Mouse (Mus musculus) thymus, postnatal 25 days (tissue): ENCODE results near the gene Fbxl15.

Experiments used
- DNase-seq: peaks from one replicate; pipeline ENCODE4 v3.0.0; 2022

The Fbxl15 gene

DNA sequence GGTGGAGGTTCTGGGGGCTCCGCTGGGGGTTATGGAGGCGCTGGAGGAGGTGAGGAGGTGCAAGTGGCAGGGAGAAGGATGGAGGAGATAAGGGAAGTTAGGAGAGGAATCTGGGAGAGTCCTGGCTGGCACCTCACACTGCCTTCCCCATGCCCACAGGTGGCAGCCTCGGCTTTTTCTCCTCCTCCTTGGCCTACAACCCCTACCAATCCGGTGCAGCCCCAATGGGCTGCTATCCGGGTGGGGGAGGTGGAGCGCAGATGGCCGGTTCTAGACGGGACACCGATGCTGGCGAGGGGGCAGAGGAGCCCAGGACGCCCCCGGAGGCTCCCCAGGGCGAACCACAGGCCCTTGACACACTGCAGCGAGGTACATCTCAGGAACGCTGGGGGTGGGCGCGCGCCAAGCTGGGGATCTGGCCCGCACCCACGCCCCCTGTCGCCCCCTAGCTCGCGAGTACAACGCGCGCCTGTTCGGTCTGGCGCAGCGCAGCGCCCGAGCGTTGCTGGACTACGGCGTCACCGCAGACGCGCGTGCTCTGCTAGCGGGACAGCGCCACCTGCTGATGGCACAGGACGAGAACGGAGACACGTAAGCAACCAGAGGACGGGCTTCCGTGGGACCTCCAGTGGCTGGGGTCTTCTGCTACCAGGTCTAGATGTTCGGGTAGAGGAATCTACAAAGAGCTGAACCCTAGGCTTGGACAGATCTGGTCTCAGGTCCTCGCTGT is 19.1 kb upstream of the Fbxl15 start:
- DNase-seq, result peak; percentile 88

- no peak for DNase-seq
Measured at GRCm38 (mm10) chr19:46309651-46310305, 18.2 kb upstream of the Fbxl15 start.

GRCm38 (mm10) chr19:46310312-46310865 is 17.6 kb upstream of the Fbxl15 start:
- DNase-seq, result no peak

DNA sequence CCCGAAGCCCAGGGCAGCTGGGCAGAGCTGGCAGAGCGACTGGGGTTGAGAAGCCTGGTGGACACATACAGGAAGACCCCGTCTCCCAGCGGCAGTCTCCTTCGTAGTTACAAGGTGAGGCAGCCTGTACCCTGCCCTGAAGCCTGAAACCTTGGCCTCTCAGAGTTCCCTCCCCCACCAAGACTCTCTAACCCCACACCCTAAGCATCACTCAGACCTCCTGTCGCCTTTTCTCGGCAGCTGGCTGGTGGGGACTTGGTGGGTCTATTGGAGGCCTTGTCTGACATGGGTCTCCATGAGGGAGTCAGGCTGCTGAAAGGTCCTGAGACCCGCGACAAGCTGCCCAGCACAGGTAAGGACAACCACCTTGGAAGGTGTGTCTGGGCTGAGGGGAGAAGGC is 16.6 kb upstream of the Fbxl15 start:
- DNase-seq, result no peak

DNA sequence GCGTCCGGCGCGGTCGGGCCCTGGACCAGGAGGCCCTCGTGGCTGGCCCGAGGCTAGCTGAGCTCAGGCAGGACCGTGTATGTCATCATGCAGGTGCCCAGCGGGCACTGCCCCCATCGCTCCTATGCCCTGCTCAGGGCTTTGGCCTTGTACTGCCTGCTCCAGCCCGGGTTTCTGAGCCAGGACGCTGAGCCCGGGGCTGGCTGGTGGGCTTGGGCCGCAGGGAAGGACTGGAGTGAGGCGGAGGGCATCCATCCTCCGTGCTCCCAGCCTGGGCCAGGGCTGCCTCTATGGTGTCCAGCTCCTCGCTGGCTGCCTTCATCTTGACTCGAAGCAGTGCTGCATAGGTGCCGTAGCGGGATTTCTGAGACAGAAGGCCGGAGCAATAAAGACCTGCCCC is 15.4 kb upstream of the Fbxl15 start:
- no peak for DNase-seq

DNA sequence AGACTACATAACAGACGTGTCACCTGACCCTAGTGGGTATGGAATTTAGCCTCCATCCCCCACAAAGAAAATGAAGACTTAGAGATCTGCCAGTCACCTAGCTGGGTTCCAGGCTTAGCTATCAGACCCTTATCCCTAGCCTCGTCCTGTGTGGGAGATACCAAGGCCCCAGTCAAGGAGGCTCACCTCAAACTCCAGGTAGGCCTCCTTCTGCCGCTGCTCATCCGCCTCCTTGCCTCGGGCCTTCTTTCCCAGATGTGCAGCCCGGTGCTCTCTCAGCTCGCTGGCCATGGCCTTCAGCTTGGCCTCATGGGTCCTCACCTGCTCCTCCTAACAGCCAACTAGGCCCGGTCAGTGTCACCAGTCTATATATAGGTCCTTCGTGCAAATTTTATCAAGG is 14.9 kb upstream of the Fbxl15 start:
- DNase-seq, result no peak

- no peak for DNase-seq
Measured at GRCm38 (mm10) chr19:46313591-46313990, 14.4 kb upstream of the Fbxl15 start.

GRCm38 (mm10) chr19:46314151-46314601 is 13.8 kb upstream of the Fbxl15 start:
- DNase-seq, result peak; percentile 10

GRCm38 (mm10) chr19:46314872-46315742 is 12.9 kb upstream of the Fbxl15 start:
- no peak for DNase-seq

DNA sequence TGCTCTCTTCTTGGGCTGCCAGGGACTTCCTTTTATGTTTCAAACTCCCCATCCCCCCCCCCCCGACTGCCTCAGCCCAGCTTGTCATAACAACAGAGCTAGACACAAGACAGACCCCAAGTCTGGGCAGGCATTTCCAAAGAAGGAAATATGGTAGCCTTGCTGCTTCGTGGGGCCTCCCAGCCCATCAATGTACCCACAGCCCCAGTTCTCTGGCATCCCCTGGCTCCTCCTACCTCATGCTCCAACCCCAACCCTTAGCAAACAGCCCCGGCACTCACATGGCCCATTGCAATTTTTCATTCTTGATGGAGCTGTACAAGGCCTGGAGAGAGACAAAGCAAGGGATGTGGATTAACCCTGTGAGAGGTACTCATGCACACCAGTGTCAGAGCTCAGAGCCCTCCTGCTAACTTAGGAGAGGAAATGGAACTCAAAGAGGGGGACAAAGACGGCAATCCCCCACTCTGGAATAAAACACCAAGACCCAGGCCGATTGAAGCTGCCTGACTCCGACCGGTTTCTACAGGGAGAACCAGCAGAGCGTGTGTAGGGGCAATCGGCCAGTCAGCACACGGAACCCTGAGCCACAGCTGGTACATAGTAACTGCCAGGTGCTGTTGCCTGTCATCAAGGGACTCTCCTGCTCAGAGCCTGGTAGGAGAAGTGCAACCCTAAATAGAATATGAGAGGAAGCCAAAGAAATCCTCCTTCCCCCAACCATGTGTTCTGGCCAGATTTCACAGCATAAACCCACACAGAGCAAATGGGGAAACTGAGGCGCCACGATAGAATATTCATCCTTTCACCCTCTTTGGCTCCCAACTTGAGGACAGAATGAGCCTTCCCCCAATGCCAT is 12.0 kb upstream of the Fbxl15 start:
- no peak for DNase-seq

DNA sequence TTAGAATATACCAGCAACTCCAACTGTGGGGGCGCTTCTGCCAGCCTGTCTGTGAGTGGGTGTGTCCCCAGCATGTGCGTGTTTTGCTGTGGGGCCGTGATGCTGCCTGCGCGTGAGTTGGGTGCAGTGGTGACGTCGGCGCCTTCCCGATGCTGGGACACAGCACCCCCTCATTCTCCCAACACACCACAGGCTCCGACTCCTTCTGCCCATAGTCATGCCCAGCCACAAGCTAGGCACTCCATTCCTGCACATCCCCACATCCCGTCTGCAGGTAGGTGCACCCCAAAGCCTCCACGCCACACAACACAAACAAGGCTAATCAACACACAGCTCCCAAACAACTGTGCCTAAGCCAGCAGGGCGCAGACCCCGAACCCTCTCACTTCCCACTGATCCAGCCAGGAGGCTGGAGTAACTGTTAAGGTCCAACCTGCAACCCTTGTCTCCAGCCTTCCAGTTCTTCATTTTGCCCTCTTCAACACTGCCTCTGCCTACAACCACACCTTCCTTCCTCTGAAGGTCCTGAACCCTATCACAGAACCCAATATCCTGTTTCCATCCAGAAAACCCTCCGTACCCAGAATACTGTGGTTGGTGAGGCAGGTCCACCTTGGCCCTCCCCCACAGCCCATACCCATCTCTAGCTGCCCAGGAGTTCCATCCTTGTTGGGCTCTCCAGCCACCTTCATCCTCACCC is 11.0 kb upstream of the Fbxl15 start:
- no peak for DNase-seq

DNA sequence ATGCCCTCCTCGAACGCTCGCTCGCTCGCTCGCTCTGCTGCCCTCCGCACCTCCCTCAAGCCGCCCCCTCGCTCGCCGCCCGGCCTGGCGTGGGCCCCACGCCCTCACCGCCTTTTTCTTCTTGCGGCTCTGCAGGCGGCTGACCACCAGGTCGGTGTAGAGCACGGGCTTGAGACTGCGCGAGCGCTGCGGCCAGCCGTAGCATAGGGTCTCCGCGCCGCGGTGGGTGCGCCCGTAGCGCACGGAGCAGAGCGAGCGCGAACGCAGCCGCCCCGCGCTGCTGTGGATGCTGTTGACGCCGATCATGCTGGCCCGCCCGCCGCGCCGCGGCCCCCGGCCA is 10.5 kb upstream of the Fbxl15 start:
- DNase-seq, result no peak

DNA sequence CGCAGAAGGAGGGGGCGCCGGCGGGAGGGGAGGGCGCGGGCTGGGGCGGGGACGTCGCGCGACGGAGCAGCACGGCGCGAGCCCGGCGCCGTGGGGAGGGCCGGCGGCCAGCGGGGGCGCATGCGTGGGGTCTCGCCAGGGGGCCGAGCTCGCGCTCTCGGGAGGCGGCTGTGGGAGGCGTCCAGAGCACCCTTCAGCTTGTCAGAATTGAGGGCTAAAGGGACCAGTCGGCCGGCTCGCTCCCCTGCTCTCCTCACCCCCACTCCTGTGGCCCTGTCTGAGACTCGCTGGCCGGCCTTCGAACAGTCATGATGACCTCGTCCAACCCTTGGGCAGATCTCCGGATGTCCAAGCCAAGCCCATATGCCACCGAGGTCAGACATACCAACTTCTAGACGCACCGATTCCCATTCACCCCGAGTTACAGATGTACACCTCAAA is 9.9 kb upstream of the Fbxl15 start:
- DNase-seq, result no peak

DNA sequence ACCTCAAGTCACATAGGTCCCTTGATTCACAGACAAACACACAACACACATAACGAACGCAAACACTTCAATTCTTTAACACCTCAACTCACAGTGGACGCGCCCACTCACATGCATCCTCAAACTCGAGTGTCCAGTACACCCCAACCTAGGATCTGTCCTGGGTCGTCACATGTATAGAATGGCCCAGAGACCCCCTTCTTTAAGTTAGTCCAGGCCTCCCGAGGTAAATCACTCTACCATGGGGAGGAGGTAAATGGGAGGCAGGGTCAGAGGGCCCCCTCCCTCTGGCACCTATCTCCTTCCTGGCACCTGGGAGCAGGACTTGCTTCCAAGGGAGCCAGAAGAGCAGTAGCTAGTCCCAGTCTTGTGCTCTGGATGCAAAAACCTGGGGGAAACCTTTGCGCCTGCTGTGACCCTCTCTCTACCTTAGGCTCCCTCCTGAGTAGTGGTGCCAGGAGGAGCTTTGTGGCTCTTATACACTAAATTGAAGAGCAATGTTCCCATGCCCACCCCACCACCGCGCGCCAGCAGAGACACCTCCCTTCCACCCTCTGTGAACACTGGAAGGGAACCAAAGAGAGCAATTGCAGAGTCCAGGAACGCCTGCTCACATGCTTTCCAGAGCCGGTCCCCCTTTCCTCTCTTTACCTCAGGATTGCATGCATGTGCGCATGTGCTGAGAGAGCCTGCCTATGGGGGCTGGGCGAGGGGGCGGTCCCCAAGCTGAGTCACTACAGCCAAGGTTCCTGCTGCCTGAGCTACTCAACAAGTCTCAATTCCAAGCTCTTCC is 9.2 kb upstream of the Fbxl15 start:
- no peak for DNase-seq

DNA sequence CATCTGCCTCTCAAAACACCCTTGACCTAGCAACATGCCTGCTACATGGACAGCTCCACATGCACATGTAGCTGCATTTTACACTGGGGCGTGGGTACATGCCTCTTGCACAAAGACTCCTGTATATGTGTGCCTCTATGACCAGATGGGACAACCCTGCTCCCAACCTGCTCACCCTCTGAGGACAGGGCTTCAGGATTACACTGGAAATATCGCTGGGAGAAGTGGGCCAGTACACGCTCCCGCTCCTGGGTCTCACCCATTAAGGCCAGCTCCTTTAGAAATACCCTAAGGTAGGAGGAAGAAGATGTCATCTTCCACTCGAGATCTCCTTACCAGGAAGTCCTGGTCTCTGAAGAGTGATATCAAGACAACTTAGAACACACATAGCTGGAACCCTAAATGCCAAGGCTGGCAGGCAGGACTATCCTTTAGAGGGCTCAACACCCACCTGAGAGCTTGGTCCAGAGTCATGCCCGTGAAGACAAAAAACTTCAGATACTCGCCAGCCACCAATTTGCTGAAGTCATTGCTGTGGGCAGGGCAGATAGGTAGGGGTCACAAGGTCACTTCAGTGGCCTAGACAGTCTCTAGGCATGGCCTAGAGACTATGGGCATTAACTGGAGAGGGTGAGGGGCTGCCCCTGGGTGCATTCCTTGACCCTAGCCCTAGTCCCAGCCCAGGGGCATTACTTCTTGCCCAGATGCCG is 7.8 kb upstream of the Fbxl15 start:
- DNase-seq, result no peak

DNA sequence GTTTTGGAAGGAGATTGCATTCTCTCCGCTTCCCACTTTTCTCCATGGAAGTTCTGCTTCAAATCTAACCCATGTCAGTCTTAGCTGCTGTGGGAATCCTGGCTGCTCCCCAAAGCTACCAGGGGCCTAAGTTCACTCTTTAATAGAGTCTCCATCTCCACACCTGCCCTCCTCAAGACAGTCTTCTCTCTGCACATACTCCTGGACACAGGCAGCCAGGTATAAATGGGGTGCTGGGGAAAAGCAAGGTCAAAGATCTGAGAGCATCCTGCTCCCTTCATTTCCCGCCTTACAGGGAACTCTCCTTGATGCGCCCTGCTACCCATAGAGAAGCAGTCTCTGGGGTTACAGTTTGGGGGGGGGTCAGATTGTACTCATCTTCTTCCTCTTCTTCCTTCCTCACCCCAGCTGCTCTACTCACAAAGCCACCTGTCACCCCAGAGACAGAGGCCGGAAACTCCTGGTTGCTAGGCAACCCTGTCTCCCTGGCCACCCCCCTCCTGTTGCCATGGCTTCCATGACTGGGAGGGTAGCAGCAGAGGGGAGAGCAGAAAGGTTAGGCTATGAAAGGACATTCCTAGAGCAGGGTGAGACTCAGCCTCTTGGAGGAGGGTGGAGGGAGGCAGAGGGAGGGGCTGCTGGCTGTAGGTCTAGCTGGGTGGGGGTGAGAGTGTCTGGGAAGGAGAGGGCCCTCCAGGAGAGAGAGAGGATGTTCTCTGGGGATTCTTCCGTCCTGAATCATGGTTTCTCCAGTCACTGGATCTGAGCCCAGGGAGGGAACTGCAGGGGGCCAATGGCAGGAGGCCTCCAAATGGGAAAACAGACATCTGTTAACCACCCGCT is 6.7 kb upstream of the Fbxl15 start:
- DNase-seq, result peak; percentile 73

DNA sequence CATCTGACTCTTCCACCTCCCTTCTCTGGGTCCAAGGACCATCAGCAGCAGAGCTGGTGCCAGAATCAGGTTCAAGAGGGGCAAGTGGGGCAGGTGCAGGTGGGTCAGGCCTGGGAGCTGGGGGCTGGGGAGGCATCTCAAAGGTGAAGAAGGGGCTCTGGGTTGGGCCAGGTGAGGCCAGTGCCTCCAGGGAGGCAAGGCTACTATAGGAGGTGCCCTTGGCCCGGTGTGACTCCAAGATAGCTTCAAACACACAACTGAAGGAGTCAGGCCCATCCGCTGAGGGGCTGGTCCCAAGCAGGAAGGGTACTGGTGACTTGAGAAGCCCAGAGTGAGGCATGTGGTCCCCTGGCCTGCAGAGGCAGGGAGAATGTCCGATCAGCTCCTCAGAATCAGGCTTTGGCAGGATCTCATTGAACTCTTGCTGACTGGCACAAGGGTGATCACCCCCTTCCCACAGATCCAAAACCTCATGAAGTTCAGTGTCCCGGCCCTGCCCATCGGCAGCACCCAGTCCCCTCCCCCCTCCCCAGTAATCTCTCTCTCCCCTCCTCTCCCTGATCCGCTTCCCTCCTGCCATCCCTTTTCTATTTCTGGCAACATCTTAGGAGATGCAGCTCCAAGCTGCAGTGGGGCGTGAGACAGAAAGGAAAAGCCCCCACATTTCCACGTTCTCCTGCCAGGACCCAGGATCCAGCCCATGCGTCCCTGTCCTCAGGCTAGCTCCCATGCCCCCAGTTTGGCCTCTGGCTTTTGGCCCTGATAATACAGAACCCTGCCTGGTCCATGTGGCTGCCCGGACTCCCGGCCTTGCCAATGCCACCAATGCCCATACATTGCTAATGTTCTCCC is 5.6 kb upstream of the Fbxl15 start:
- no peak for DNase-seq

- no peak for DNase-seq
Measured at GRCm38 (mm10) chr19:46322996-46323572, 4.9 kb upstream of the Fbxl15 start.
